10 mouse cellular contexts compared by ENCODE assay signal in the genomic region with DNA sequence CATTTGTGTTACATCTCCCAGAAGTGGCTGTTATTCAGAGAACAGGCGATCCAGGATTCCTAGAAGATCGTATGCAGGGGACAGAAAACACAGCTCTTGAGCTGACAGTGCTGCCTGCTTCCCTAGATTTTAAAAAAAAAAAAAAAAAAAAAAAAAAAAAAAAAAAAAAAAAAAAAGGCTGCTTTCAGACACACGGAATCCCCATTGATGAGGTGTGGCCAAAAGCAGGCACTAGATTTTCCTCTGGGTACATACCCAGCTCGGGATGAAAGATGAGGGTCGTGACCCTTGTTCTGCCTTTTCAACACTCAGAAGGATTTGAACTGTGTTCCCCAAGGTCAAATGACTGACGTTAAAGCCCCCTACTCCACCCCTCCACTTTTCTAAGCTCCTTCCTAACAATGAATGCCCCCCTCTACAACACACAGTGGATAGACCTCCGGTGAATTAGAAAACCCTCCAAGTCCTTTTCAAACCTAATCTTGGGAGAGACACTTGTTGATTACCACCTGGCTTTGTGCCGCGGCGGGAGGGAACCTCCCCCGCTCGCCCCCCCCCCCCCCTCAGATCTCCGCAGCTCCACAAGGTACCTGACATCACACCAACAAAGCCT.
DNase-seq lines count a peak whose midpoint lies in the region; ATAC-seq lines count a peak whose summit lies in the region.
"Had no signal": no experiment of that assay in that cellular context is flagged by ENCODE, and none has a peak within 500 bp of the region (broad histone marks: within the 10 kb centered on the region; RNA-seq: fewer than 3 reads in every experiment).

No protein-coding gene starts in this region.

- no peaks in the 10 kb centered on the region for H3K9me3 ChIP-seq in kidney, embryonic 16.5 days (ENCODE audit: low read length)
- no peaks in the 10 kb centered on the region for H3K9me3 ChIP-seq in embryonic facial prominence, embryonic 10.5 days
- no peaks in the 10 kb centered on the region for H3K9me3 ChIP-seq in intestine, embryonic 14.5 days (ENCODE audit: control insufficient read depth, low read length)
- H3K9me3 ChIP-seq in neural tube, embryonic 11.5 days (ENCODE audit: control insufficient read depth, low read length), result no peaks in the 10 kb centered on the region

- H3K27me3 ChIP-seq in kidney, embryonic 16.5 days (ENCODE audit: insufficient read depth, low read length), result peaks cover 37% of the 10 kb centered on the region
- peaks cover 64% of the 10 kb centered on the region for H3K27me3 ChIP-seq in embryonic facial prominence, embryonic 10.5 days (replicated peaks; ENCODE audit: low read depth, poor library complexity, severe bottlenecking)
- H3K27me3 ChIP-seq in intestine, embryonic 14.5 days (replicated peaks; ENCODE audit: control insufficient read depth, insufficient read depth, low read length), result peaks cover 19% of the 10 kb centered on the region; the same call in 1 of the 2 replicates
- no peaks in the 10 kb centered on the region for H3K27me3 ChIP-seq in neural tube, embryonic 11.5 days (ENCODE audit: control insufficient read depth, insufficient read depth, low read length)

- peak overlapping the region; percentile 48 for H3K4me2 ChIP-seq in kidney, embryonic 16.5 days (replicated peaks; ENCODE audit: low read depth, low read length)
- H3K4me2 ChIP-seq in intestine, embryonic 14.5 days (ENCODE audit: low read length), result peak overlapping the region; percentile 57
- peak overlapping the region; percentile 41 for H3K4me2 ChIP-seq in neural tube, embryonic 11.5 days (ENCODE audit: low read depth)

- 2% methylated on average over 13 of the region's 13 CpGs for WGBS in kidney, embryonic 16.5 days
- 2% methylated on average over 13 of the region's 13 CpGs for WGBS in embryonic facial prominence, embryonic 10.5 days
- 1% methylated on average over 12 of the region's 13 CpGs for WGBS in intestine, embryonic 14.5 days
- WGBS in neural tube, embryonic 11.5 days, result 4% methylated on average over 10 of the region's 13 CpGs

- no peak overlapping the region for H3K27ac ChIP-seq in kidney, embryonic 16.5 days (ENCODE audit: low read length)
- H3K27ac ChIP-seq in embryonic facial prominence, embryonic 10.5 days (replicated peaks), result peak overlapping the region; percentile 72
- H3K27ac ChIP-seq in intestine, embryonic 14.5 days (ENCODE audit: low read depth), result no peak overlapping the region
- no peak overlapping the region for H3K27ac ChIP-seq in neural tube, embryonic 11.5 days (ENCODE audit: low read depth, low read length)

- H3K4me1 ChIP-seq in kidney, embryonic 16.5 days (ENCODE audit: insufficient read depth, low read length), result peaks cover 18% of the 10 kb centered on the region
- H3K4me1 ChIP-seq in embryonic facial prominence, embryonic 10.5 days, result peaks cover 50% of the 10 kb centered on the region
- peaks cover 16% of the 10 kb centered on the region for H3K4me1 ChIP-seq in intestine, embryonic 14.5 days (replicated peaks; ENCODE audit: control insufficient read depth, insufficient read depth, low read length)
- peaks cover 20% of the 10 kb centered on the region for H3K4me1 ChIP-seq in neural tube, embryonic 11.5 days (ENCODE audit: control insufficient read depth, insufficient read depth, low read length)

- no peak overlapping the region for H3K9ac ChIP-seq in kidney, embryonic 16.5 days (replicated peaks; ENCODE audit: low read length)
- no peak overlapping the region for H3K9ac ChIP-seq in intestine, embryonic 14.5 days (ENCODE audit: low read length)
- no peak overlapping the region for H3K9ac ChIP-seq in neural tube, embryonic 11.5 days (ENCODE audit: low read length)

- peak overlapping the region; percentile 20; the same call in 1 of the 2 replicates for H3K4me3 ChIP-seq in kidney, embryonic 16.5 days (ENCODE audit: low read length)
- peak overlapping the region; percentile 56 for H3K4me3 ChIP-seq in embryonic facial prominence, embryonic 10.5 days
- peak overlapping the region; percentile 13; the same call in 1 of the 2 replicates for H3K4me3 ChIP-seq in intestine, embryonic 14.5 days (ENCODE audit: low read depth, low read length)
- H3K4me3 ChIP-seq in neural tube, embryonic 11.5 days (ENCODE audit: low read depth, low read length), result peak overlapping the region; percentile 7

- no peaks in the 10 kb centered on the region for H3K36me3 ChIP-seq in kidney, embryonic 16.5 days (ENCODE audit: insufficient read depth, low read length)
- no peaks in the 10 kb centered on the region for H3K36me3 ChIP-seq in embryonic facial prominence, embryonic 10.5 days (replicated peaks)
- H3K36me3 ChIP-seq in intestine, embryonic 14.5 days (ENCODE audit: control insufficient read depth, insufficient read depth, low read length), result no peaks in the 10 kb centered on the region
- no peaks in the 10 kb centered on the region for H3K36me3 ChIP-seq in neural tube, embryonic 11.5 days (ENCODE audit: control insufficient read depth, insufficient read depth, low read length)

- DNase-seq in kidney, postnatal 14 days, result no peak
- DNase-seq in embryonic facial prominence, embryonic 10.5 days (ENCODE audit: low spot score), result no peak
- DNase-seq in intestine, embryonic 14.5 days (ENCODE audit: low spot score), result no peak
- DNase-seq in neural tube, embryonic 11.5 days (ENCODE audit: low spot score), result no peak
- no peak for DNase-seq in adrenal gland, postnatal 25 days
- no peak for DNase-seq in thymus, adult 18-20 months
- no peak for DNase-seq in urinary bladder, postnatal 4 days (ENCODE audit: low spot score in 2 of 2)
- DNase-seq: cerebellum, adult 8-10 months; kidney, adult 9 months had no signal

- ATAC-seq in kidney, embryonic 16.5 days (ENCODE audit: low FRiP score, low TSS enrichment), result 0 out of 2 replicates have a peak, but pooled peaks have one; percentile 23
- no peak; the same call in 1 of the 2 replicates for ATAC-seq in intestine, embryonic 14.5 days (replicated peaks; ENCODE audit: low FRiP score, low TSS enrichment, low read depth)
- ATAC-seq in neural tube, embryonic 11.5 days (ENCODE audit: insufficient read depth, low FRiP score, low TSS enrichment), result no peak
